Mouse (Mus musculus): Measurements from ENCODE around the gene Erich6. TPM values are rescaled to one million over a fixed set of nuclear protein-coding genes. Genes with fewer than 3 reads are reported as not detected.
A peak's percentile ranks its signal among the peaks of the same experiment; 100 is the strongest.

Gene Erich6
- 0.19 TPM in 1 of 2 replicates, not detected in the other for polyA plus RNA-seq (2016; fragmentation: Nextera tagmentation; extraction: Ambion mirVana)

DNA sequence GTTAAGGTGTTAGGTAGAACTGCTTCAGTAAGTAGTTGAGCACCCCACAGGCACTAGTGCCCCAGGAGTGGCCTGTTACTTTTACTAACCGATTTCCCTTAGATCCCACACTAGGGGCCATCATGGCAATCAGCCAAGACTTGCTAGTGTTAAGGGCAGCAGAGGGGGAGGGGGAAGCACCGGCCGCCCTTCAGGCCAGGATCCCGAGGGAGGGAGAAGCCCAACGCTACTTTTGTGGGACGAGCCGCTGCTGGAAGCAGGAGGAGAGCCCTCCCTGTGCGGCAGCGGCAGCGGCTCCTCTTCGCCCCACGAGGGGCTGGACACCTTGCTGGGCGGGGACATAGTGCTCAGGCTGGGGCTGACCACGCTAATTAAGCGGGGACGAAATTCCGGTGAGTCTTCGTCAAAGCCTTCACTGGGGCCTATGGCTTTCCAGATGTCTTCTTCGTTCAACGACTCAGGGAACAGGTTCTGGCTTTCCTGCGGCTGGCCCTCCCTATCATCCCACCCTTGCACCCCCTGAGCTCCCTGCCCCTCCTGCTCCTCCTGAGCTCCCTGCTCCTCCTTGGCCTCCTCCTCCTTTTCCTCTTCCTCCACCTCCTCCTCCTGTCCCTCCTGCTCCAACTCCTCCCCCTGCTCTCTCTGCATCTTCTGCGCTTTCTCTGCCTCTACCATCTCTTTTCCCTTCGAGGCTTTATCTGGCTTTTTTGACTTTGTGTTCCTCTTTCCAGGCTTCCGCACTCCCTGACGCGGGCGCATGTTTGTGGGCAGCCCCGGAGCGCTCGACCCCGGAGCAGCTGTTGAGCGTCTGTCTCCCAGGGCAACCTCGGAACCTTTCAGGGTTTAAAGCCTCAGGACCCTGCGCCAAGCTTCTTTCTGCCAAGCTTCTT lies at the start of gene Erich6:
TSS of gene Erich6 (minus strand) at position 802 of the 890 bp plus-strand sequence.
- Histone ChIP-seq H3K27ac (no peak within 1 kb of the TSS), H3K9me3 (no peaks in the 10 kb centered on the region), H3K4me2 (replicated peaks) (peak within 1 kb of the TSS; percentile 87), H3K27me3 (replicated peaks) (no peaks in the 10 kb centered on the region), H3K4me1 (peaks cover 10% of the 10 kb centered on the region), H3K36me3 (no peaks in the 10 kb centered on the region), H3K9ac (peak within 1 kb of the TSS; percentile 51), H3K4me3 (peak within 1 kb of the TSS; percentile 44)
- under 1% methylated on average over 34 of the region's 34 CpGs for WGBS
- ATAC-seq (ENCODE audit: low FRiP score, low read depth), result peak; percentile 85

DNA sequence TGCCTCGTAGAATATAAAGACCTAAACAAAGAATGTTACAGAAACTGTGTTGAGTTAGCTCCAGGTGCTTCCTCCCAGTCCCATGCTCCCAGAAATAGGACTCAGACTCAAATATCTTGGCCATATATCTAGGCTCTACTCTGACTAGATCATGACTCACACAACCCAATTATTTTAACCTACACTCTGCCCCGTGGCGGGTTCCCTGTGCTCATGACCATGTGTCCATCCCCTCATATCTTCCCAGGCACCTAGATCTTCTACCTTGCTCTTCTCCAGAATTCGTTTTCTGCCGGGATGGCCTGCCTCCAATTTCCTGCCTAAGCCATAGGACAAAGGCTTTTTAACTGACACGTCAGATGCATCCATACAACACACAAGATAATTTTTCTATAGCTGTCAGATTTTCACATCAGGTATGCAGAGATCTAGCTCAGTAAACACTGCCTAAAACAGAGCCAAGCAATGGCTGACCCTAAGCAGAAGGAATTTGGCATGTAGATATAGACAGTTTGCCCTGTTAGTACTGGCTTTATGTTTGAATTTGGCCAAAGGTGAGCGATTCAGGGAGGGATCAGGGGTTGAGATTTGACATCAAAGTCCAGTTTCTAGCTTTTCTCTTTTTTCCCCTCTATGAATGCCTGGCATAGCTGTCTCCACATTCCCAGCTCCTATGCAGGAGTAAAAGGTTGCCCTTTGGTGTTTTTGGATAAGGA lies 49.4 kb upstream of the Erich6 start:
- Histone ChIP-seq H3K4me2 (replicated peaks) (no peak overlapping the region), H3K4me1 (no peaks in the 10 kb centered on the region), H3K36me3 (no peaks in the 10 kb centered on the region), H3K4me3 (no peak overlapping the region), H3K27ac (no peak overlapping the region), H3K9me3 (no peaks in the 10 kb centered on the region), H3K9ac (no peak overlapping the region), H3K27me3 (replicated peaks) (no peaks in the 10 kb centered on the region)
- 84% methylated on average over 7 of the region's 7 CpGs for WGBS
- ATAC-seq (ENCODE audit: low FRiP score, low read depth), result no peak

DNA sequence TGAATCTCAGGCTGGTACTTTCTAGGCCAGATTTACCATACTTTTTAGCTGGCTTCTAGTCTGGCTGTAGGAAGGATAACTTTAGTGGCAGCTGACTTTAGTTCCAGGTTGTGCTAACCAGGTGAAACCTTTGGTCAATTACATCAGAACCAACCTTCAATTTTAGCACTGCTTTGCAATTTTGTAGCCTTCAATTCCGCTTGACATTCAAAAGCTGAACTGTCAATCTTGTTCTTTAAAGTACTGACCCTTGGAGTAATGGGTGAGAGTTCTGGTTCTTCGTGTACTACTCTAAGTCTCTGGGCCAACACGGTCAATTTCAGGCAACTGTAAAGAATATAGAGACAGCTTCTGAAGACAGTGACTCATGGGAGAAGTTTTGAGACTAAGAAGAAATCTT lies 48.4 kb upstream of the Erich6 start:
- Histone ChIP-seq H3K4me1 (peaks cover 3% of the 10 kb centered on the region; the same call in 1 of the 2 replicates), H3K9ac (no peak overlapping the region), H3K9me3 (no peaks in the 10 kb centered on the region), H3K4me2 (replicated peaks) (no peak overlapping the region), H3K36me3 (no peaks in the 10 kb centered on the region), H3K27ac (no peak overlapping the region), H3K4me3 (no peak overlapping the region), H3K27me3 (replicated peaks) (no peaks in the 10 kb centered on the region)
- ATAC-seq (ENCODE audit: low FRiP score, low read depth), result no peak
- WGBS, result 87% methylated on average over 3 of the region's 3 CpGs

DNA sequence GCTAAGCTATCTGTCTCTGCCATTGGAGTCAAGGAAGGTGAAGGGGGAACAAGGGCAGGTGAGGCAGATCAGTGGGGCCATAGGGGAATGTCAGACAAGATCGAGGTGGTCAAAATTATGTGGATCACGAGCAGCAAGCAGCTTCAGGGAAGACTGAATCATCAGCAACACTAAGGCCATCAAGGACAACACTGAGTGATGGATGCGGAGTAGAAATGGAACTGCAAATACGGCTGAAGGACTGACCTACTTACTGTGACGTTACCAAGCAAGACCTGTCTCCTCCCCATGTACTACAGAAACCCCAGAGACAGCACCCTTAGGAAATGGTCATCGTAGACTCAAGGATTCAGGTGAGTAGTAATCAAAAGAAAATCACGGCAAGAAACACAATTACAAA lies 46.3 kb upstream of the Erich6 start:
- no peak overlapping the region for H3K9ac ChIP-seq
- H3K4me3 ChIP-seq, result no peak overlapping the region
- WGBS, result 89% methylated on average over 7 of the region's 7 CpGs
- no peak overlapping the region for H3K27ac ChIP-seq
- no peak overlapping the region for H3K4me2 ChIP-seq (replicated peaks)
- no peak for ATAC-seq (ENCODE audit: low FRiP score, low read depth)
- peaks cover 15% of the 10 kb centered on the region; the same call in 1 of the 2 replicates for H3K4me1 ChIP-seq
- no peaks in the 10 kb centered on the region for H3K27me3 ChIP-seq (replicated peaks)
- no peaks in the 10 kb centered on the region for H3K9me3 ChIP-seq
- H3K36me3 ChIP-seq, result no peaks in the 10 kb centered on the region

DNA sequence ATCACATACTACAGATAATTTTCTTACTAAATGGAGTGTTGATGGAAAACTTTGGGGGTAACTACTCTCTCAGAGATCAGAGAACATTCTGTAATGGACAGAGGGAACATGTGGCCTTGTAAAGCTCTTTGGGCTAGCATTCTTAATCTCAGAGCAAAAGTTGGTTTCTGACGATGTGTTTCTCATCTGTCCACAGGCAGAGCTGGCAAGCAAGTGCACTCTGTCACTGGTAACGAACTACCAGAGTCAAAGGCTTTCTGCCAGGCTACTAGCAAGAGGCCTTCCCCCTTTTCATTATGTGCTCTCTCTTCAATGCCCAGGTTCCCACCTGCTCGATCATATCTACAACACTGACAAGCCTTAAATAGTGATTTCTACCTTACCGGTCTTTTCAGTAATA lies 45.3 kb upstream of the Erich6 start:
- Histone ChIP-seq H3K4me3 (no peak overlapping the region), H3K4me2 (replicated peaks) (no peak overlapping the region), H3K4me1 (peaks cover 21% of the 10 kb centered on the region; the same call in 1 of the 2 replicates), H3K27me3 (replicated peaks) (no peaks in the 10 kb centered on the region), H3K27ac (no peak overlapping the region), H3K36me3 (no peaks in the 10 kb centered on the region), H3K9me3 (no peaks in the 10 kb centered on the region), H3K9ac (no peak overlapping the region)
- no peak for ATAC-seq (ENCODE audit: low FRiP score, low read depth)
- WGBS, result 81% methylated on average over 4 of the region's 4 CpGs

DNA sequence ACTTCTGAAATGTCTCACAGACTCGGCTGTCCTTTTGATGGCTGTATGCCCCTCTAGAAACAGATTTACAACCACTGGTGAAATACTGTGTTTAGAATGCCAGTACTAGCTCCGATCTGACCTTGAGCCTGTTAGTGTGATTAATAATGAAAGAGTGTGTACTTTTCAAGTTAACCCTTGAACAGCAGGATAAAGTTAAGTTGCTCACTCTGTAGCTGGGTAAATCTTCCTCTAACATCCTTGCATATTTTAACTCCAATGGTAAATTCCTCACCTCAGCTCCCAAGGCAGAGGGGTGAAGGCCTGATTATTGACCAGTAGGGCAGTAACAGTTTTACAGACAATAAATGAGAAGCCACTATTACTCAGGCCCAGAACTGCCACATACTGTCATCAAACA lies 44.8 kb upstream of the Erich6 start:
- WGBS, result 13% methylated on average over 2 of the region's 2 CpGs
- no peak for ATAC-seq (ENCODE audit: low FRiP score, low read depth)

DNA sequence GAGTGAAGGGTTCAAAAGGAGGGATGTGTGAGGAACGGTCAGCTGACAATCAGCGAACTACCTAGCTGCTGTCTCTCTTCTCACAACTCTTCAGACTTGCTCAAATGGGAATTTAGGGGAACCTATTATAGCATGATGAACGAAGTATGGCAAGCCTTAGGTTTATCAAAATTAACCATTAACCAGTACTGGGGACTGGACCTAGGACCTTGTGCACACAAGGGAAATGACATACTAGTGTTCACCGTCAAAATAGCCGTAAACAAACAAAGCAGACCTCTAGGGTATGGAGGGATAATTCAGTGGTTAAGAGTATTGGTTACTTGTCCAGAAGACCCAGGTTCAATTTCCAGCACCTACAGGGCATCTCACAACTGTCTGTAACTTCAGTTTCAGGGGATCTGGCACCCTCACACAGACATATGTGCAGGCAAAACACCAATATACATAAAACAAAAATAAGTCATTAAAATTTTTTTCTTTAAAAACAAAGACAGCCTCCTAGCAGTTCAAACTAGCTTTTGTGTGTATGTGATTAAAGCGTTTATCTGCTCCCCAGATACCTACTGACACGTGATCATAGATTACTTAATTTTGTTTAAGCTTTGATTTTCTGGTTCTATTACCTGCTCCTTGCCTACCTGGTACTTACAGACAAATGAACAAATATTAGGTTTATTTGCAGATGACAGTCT lies 44.1 kb upstream of the Erich6 start:
- Histone ChIP-seq H3K4me3 (no peak overlapping the region), H3K9me3 (no peaks in the 10 kb centered on the region), H3K9ac (no peak overlapping the region), H3K27ac (no peak overlapping the region), H3K4me2 (replicated peaks) (no peak overlapping the region), H3K4me1 (peaks cover 22% of the 10 kb centered on the region; the same call in 1 of the 2 replicates), H3K27me3 (replicated peaks) (no peaks in the 10 kb centered on the region), H3K36me3 (0 out of 2 replicates have a peak, but pooled peaks cover under 1% of the 10 kb centered on the region)
- no peak for ATAC-seq (ENCODE audit: low FRiP score, low read depth)
- 74% methylated on average over 7 of the region's 7 CpGs for WGBS

More for the DNA sequence above, 44.8 kb upstream of the Erich6 start:
- peaks cover 22% of the 10 kb centered on the region; the same call in 1 of the 2 replicates for H3K4me1 ChIP-seq
- no peak overlapping the region for H3K4me2 ChIP-seq (replicated peaks)
- H3K27ac ChIP-seq, result no peak overlapping the region
- no peak overlapping the region for H3K9ac ChIP-seq
- no peaks in the 10 kb centered on the region for H3K9me3 ChIP-seq
- no peaks in the 10 kb centered on the region for H3K36me3 ChIP-seq
- no peaks in the 10 kb centered on the region for H3K27me3 ChIP-seq (replicated peaks)
- H3K4me3 ChIP-seq, result no peak overlapping the region

DNA sequence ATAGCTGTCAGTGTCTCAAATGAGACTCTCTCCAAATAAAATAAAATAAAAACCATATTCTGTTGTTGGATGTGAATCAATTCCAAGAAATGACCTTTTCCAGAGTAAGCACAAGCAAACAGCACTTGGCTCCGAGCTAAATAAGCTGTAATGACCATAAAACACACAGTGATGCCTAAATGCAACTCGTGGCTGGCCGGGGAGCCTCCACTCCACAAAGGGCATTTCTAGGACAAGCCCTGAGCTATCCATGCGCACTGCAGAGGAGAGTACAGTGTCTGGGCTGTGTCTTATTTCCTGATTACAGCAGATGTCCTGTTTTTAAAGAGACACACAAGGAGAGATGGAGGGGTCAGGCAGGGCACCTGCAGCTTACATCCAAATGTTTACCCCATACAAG lies 43.0 kb upstream of the Erich6 start:
- 8% methylated on average over 4 of the region's 4 CpGs for WGBS
- no peaks in the 10 kb centered on the region for H3K27me3 ChIP-seq (replicated peaks)
- H3K9me3 ChIP-seq, result no peaks in the 10 kb centered on the region
- no peak overlapping the region for H3K4me2 ChIP-seq (replicated peaks)
- H3K27ac ChIP-seq, result no peak overlapping the region
- H3K9ac ChIP-seq, result no peak overlapping the region
- H3K4me3 ChIP-seq, result no peak overlapping the region
- 0 out of 2 replicates have a peak, but pooled peaks cover 6% of the 10 kb centered on the region for H3K36me3 ChIP-seq
- H3K4me1 ChIP-seq, result peaks cover 22% of the 10 kb centered on the region; the same call in 1 of the 2 replicates
- no peak for ATAC-seq (ENCODE audit: low FRiP score, low read depth)

DNA sequence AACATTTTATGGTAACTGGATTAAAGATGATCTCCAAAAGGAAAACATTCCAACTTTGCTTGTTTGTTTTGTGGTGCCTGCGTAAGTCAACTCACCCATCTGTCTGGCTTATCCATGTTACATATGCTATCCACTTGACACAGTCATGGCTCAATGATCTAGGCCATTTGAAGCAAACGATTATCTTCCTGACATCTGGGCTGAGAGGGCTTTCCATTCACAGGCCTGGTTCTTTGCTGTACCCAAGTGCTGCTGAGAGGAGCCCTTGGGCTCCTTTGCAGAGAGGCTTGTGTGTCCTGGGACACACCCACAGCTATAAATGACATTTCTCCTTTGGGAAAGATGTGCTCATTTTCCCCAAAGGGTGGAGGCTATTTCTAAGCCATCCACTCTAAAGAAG lies 41.9 kb upstream of the Erich6 start:
- no peak overlapping the region for H3K27ac ChIP-seq
- H3K36me3 ChIP-seq, result 0 out of 2 replicates have a peak, but pooled peaks cover 6% of the 10 kb centered on the region
- H3K9ac ChIP-seq, result no peak overlapping the region
- H3K4me1 ChIP-seq, result peaks cover 22% of the 10 kb centered on the region; the same call in 1 of the 2 replicates
- no peak overlapping the region for H3K4me2 ChIP-seq (replicated peaks)
- H3K4me3 ChIP-seq, result no peak overlapping the region
- 47% methylated on average over 2 of the region's 2 CpGs for WGBS
- H3K27me3 ChIP-seq (replicated peaks), result no peaks in the 10 kb centered on the region
- no peaks in the 10 kb centered on the region for H3K9me3 ChIP-seq
- ATAC-seq (ENCODE audit: low FRiP score, low read depth), result no peak

DNA sequence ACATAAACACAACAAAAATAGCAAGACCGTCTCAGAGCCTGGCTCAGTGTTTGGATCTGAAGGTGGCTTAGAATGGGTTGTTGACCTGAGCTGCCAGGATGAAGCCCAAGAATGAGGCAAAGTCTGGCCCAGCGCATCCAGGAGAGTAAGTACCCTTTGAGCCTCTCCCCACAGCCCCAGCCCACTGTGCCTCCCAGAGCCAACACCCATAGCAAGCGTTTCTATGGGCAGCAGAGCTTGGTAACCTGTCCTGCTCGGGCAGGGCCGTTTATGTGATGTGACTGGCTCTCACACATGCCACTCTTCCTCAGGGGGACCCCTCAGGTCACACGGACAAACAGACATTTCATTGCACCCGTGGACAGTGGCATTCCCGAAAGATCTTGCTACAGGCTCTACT lies 41.4 kb upstream of the Erich6 start:
- Histone ChIP-seq H3K4me3 (no peak overlapping the region), H3K27me3 (replicated peaks) (no peaks in the 10 kb centered on the region), H3K4me1 (peaks cover 22% of the 10 kb centered on the region; the same call in 1 of the 2 replicates), H3K9me3 (no peaks in the 10 kb centered on the region), H3K36me3 (0 out of 2 replicates have a peak, but pooled peaks cover 6% of the 10 kb centered on the region), H3K4me2 (replicated peaks) (no peak overlapping the region), H3K9ac (no peak overlapping the region), H3K27ac (no peak overlapping the region)
- no peak for ATAC-seq (ENCODE audit: low FRiP score, low read depth)
- 52% methylated on average over 8 of the region's 8 CpGs for WGBS

DNA sequence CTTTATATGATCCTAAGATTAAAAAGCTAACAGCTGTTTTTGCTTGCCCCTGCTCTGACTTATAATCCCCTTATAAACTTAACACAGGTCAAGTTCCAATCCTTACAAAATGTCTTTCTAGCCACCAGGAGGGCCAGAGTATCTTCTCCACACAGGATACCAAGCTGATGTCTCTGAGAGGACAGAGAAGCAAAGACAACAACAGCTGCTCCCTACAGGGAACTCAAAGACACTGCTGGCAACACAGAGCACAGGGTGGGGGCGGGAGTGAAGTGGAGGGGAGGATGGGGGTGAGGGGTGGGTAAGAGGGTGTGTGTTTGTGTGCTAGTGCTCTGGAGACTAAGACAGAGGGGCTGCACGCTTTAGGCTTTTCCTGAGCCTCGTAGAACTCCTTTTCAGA lies 40.6 kb upstream of the Erich6 start:
- 40% methylated on average over 3 of the region's 3 CpGs for WGBS
- H3K36me3 ChIP-seq, result 0 out of 2 replicates have a peak, but pooled peaks cover 6% of the 10 kb centered on the region
- H3K4me2 ChIP-seq (replicated peaks), result no peak overlapping the region
- no peaks in the 10 kb centered on the region for H3K27me3 ChIP-seq (replicated peaks)
- H3K4me1 ChIP-seq, result peaks cover 22% of the 10 kb centered on the region; the same call in 1 of the 2 replicates
- H3K9ac ChIP-seq, result no peak overlapping the region
- no peaks in the 10 kb centered on the region for H3K9me3 ChIP-seq
- peak; percentile 45; the same call in 1 of the 2 replicates for ATAC-seq (ENCODE audit: low FRiP score, low read depth)
- H3K27ac ChIP-seq, result no peak overlapping the region
- no peak overlapping the region for H3K4me3 ChIP-seq

Measured in neural tube, embryonic 12.5 days (tissue).